Mouse (Mus musculus) myocyte (in vitro differentiated cells): ENCODE results near the gene Zswim8.

Source experiments
- CEBPB ChIP-seq: IDR thresholded peaks from 2 replicates; pipeline ENCODE4 v1.6.1; 2011; ENCODE audit warnings: mild to moderate bottlenecking, moderate library complexity; ENCODE audit not compliant: poor library complexity, insufficient read depth, severe bottlenecking
- E2F4 ChIP-seq: IDR thresholded peaks from one replicate; pipeline ENCODE4 v1.6.1; 2011; ENCODE audit warnings: mild to moderate bottlenecking, control low read depth, moderate library complexity; ENCODE audit not compliant: insufficient read depth
- MAX ChIP-seq: IDR thresholded peaks from one replicate; pipeline ENCODE4 v1.6.1; 2011; ENCODE audit warnings: low read depth, mild to moderate bottlenecking, control low read depth
- POLR2A ChIP-seq: IDR thresholded peaks from one replicate; pipeline ENCODE4 v1.6.1; 2011; ENCODE audit warnings: low read depth, mild to moderate bottlenecking, control low read depth, moderate library complexity; ENCODE audit not compliant: insufficient read length
- POLR2AphosphoS2 ChIP-seq: IDR thresholded peaks from one replicate; pipeline ENCODE4 v1.6.1; 2011; ENCODE audit warnings: low read depth, control low read depth; ENCODE audit not compliant: insufficient read length
- TCF12 ChIP-seq: IDR thresholded peaks from one replicate; pipeline ENCODE4 v1.6.1; 2011; ENCODE audit warnings: mild to moderate bottlenecking, control low read depth; ENCODE audit not compliant: poor library complexity, insufficient read depth, severe bottlenecking
- USF1 ChIP-seq: IDR thresholded peaks from one replicate; pipeline ENCODE4 v1.6.1; 2011; ENCODE audit warnings: low read depth, mild to moderate bottlenecking, control low read depth, moderate library complexity

DNA sequence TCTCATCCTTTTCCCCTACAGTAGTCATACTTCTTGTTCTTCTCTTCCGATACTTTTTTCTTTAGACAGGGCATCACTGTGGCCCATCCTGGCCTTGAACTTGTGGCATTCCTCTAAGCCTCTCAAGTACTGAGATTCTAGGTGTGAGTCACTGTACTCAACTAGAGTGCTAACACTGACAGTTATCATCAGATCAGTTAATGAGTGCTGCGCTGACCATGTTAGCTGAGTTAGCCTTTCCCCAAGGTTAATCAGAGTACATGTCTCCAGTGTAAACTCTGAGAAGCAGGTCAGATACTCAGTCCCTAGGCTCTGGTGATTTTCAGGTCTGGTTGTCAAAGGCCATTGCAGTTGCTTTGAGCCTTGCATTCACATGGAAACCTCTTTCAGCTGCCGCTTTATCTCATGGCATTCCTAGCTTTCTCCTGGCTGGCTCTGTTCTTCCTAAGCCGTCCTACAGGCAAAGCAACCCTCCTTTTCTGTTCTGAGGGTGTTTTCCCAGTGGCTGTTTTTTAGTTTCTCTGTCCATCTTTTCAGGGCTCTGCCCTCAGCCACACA, 42.2 kb downstream of the Zswim8 start:
- TF ChIP-seq USF1 = no peak
- no peak for TF ChIP-seq TCF12
- TF ChIP-seq POLR2A = no peak
- TF ChIP-seq MAX = no peak
- TF ChIP-seq E2F4 = no peak
- no peak for TF ChIP-seq POLR2AphosphoS2
- no peak for TF ChIP-seq CEBPB
